Comparison of ENCODE assay signal across 8 mouse cellular contexts in the genomic region with DNA sequence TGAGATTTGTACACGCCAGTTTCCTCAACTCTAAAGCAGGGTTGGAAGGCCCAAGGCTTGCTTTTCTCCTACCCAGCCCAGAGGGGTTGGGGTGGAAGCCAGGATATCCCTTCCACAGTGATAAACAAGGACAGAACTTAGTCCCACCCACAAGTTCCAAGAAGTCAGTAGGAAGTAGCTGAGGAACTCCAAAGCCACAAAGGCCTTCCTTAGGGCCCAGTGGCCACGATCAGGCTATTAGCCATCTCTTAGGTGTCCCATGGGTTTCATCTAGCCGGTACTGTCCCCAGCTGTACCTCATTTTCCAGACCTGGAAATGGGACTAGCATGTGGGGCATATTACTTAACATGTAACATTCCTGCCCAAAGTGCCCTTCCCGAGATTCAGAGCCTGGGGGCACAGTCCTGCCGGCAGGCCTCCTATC.
DNase-seq lines count a peak whose midpoint lies in the region; ATAC-seq and TF ChIP-seq lines count a peak whose summit lies in the region.

No protein-coding gene starts in this region.

- peak overlapping the region; percentile 23 for H3K27ac ChIP-seq in CH12.LX (ENCODE audit: insufficient read depth, low read depth)
- peak overlapping the region; percentile 89 for H3K27ac ChIP-seq in bone marrow macrophage, adult 2 months (ENCODE audit: insufficient read depth, low read depth, low read length)
- H3K27ac ChIP-seq in liver, embryonic 13.5 days = peak overlapping the region; percentile 67

- 18% methylated on average over 5 of the region's 5 CpGs for WGBS in liver, embryonic 13.5 days (ENCODE audit: insufficient replicate concordance)

- H3K4me3 ChIP-seq in CH12.LX (replicated peaks in 1 of 3; ENCODE audit: low read depth in 2 of 3, low read length in 2 of 3, poor library complexity in 1 of 3) = no peak overlapping the region
- no peak overlapping the region for H3K4me3 ChIP-seq in bone marrow macrophage, adult 2 months (ENCODE audit: insufficient read depth, low read length)
- H3K4me3 ChIP-seq in liver, embryonic 13.5 days (replicated peaks) = no peak overlapping the region

- H3K9ac ChIP-seq in CH12.LX (ENCODE audit: insufficient read depth, low read depth) = no peak overlapping the region
- peak overlapping the region; percentile 11; the same call in 1 of the 2 replicates for H3K9ac ChIP-seq in liver, embryonic 13.5 days

- no peaks in the 10 kb centered on the region for H3K9me3 ChIP-seq in CH12.LX (replicated peaks; ENCODE audit: low read length)
- no peaks in the 10 kb centered on the region for H3K9me3 ChIP-seq in liver, embryonic 13.5 days (replicated peaks)

- no peak for ATAC-seq in liver, embryonic 13.5 days (ENCODE audit: low read depth)

- no peaks in the 10 kb centered on the region for H3K27me3 ChIP-seq in CH12.LX (replicated peaks)
- no peaks in the 10 kb centered on the region for H3K27me3 ChIP-seq in liver, embryonic 13.5 days

- DNase-seq in CH12.LX (ENCODE audit: extremely low read depth) = no peak
- peak; percentile 50 for DNase-seq in heart, postnatal 25 days (ENCODE audit: low spot score)
- DNase-seq in liver, embryonic 13.5 days = no peak
- no peak for DNase-seq in frontal cortex, postnatal 25 days (ENCODE audit: low spot score in 2 of 2)
- no peak for DNase-seq in retina, embryonic 14.5 days (ENCODE audit: low spot score)
- DNase-seq in frontal cortex, postnatal 10 days (ENCODE audit: low spot score in 2 of 2) = no peak
- no peak for DNase-seq in thymus, postnatal 14 days

- TF ChIP-seq CTCF in CH12.LX (conservative IDR thresholded peaks at IDR 0.05 in 1 of 2, IDR thresholded peaks at IDR 0.05 in 1 of 2; ENCODE audit: low read depth in 2 of 2, low read length in 2 of 2) = no peak
- no peak for TF ChIP-seq CTCF in bone marrow macrophage, adult 2 months (IDR thresholded peaks at IDR 0.05; ENCODE audit: low read depth, low read length)

- no peak for TF ChIP-seq POLR2A in CH12.LX (IDR thresholded peaks at IDR 0.05; ENCODE audit: low read depth, low read length)
- no peak for TF ChIP-seq POLR2A in bone marrow macrophage, adult 2 months (IDR thresholded peaks at IDR 0.05; ENCODE audit: borderline replicate concordance, low read depth, low read length)

- H3K36me3 ChIP-seq in CH12.LX (replicated peaks in 1 of 2; ENCODE audit: control insufficient read depth in 1 of 2, insufficient read depth in 1 of 2, low read length in 1 of 2) = no peaks in the 10 kb centered on the region
- H3K36me3 ChIP-seq in liver, embryonic 13.5 days = no peaks in the 10 kb centered on the region

- TF ChIP-seq RAD21 in CH12.LX (IDR thresholded peaks at IDR 0.05; ENCODE audit: low read depth, low read length) = no peak

- dilution Hi-C loops in CH12.LX (cut with MboI; ENCODE audit: extremely low pct_ligation_motif_present, extremely low pct_unique_long_range_greater_than_20kb, low sequenced_read_pairs) = no loop called here

- intact Hi-C loops in heart, postnatal 25 days (cut with DNase I) = no loop called here

- H3K79me2 ChIP-seq in CH12.LX (replicated peaks; ENCODE audit: control insufficient read depth, extremely low read depth, insufficient read depth, poor library complexity, severe bottlenecking) = no peaks in the 10 kb centered on the region

- peaks cover 11 to 63% of the 10 kb centered on the region in 2 experiments for H3K4me1 ChIP-seq in CH12.LX (ENCODE audit: control insufficient read depth in 1 of 2, insufficient read depth in 2 of 2)
- peaks cover 48% of the 10 kb centered on the region for H3K4me1 ChIP-seq in bone marrow macrophage, adult 2 months (ENCODE audit: control insufficient read depth, insufficient read depth, low read length)
- peaks cover 37% of the 10 kb centered on the region for H3K4me1 ChIP-seq in liver, embryonic 13.5 days (replicated peaks)

- in situ Hi-C loops in CH12.LX (cut with MboI; ENCODE audit: low pct_ligation_motif_present, low pct_unique_long_range_greater_than_20kb, low sequenced_read_pairs) = no loop called here

- no peak for TF ChIP-seq EP300 in CH12.LX (IDR thresholded peaks at IDR 0.05; ENCODE audit: low read length)

- no peak overlapping the region for H3K4me2 ChIP-seq in CH12.LX (ENCODE audit: insufficient read depth, low read depth, poor library complexity, severe bottlenecking)
- H3K4me2 ChIP-seq in liver, embryonic 13.5 days = no peak overlapping the region

TF ChIP-seq in CH12.LX, 34 proteins besides CTCF, POLR2A, EP300 and RAD21:
- TF ChIP-seq JUN (IDR thresholded peaks at IDR 0.05; ENCODE audit: insufficient read depth, low read depth, low read length) = no peak
- no peak for TF ChIP-seq SIN3A (IDR thresholded peaks at IDR 0.05; ENCODE audit: low read length)
- no peak for TF ChIP-seq IRF4 (IDR thresholded peaks at IDR 0.05; ENCODE audit: low read depth, low read length)
- TF ChIP-seq ELF1 (IDR thresholded peaks at IDR 0.05; ENCODE audit: low read depth, low read length) = no peak
- no peak for TF ChIP-seq HCFC1 (IDR thresholded peaks at IDR 0.05; ENCODE audit: low read depth, low read length)
- no peak for TF ChIP-seq E2F4 (IDR thresholded peaks at IDR 0.05; ENCODE audit: insufficient replicate concordance, low read depth, low read length)
- no peak for TF ChIP-seq USF1 (IDR thresholded peaks at IDR 0.05; ENCODE audit: low read depth, low read length)
- TF ChIP-seq BHLHE40 (IDR thresholded peaks at IDR 0.05; ENCODE audit: low read depth, low read length) = no peak
- no peak for TF ChIP-seq CHD1 (IDR thresholded peaks at IDR 0.05; ENCODE audit: low read depth, low read length)
- TF ChIP-seq RCOR1 (conservative IDR thresholded peaks at IDR 0.05; ENCODE audit: low read depth, low read length) = no peak
- TF ChIP-seq TBP (conservative IDR thresholded peaks at IDR 0.05; ENCODE audit: low read depth, low read length) = no peak
- no peak for TF ChIP-seq ZMIZ1 (IDR thresholded peaks at IDR 0.05; ENCODE audit: low read depth, low read length)
- TF ChIP-seq JUND (conservative IDR thresholded peaks at IDR 0.05; ENCODE audit: low read depth, low read length) = no peak
- TF ChIP-seq ZC3H11A (IDR thresholded peaks at IDR 0.05; ENCODE audit: low read depth, low read length) = no peak
- no peak for TF ChIP-seq CHD2 (IDR thresholded peaks at IDR 0.05; ENCODE audit: low read length)
- no peak for TF ChIP-seq NRF1 (IDR thresholded peaks at IDR 0.05; ENCODE audit: low read depth, low read length)
- TF ChIP-seq USF2 (conservative IDR thresholded peaks at IDR 0.05; ENCODE audit: low read depth, low read length) = no peak

Comparison
In these comparisons a context has a peak if more than half of its experiments do, and no peak if none do; other contexts are left out.
1. H3K27ac ChIP-seq: peak in every context shown above with its lines; median percentile 89 in bone marrow macrophage, adult 2 months; 67 in liver, embryonic 13.5 days; 23 in CH12.LX.